In the genomic region with DNA sequence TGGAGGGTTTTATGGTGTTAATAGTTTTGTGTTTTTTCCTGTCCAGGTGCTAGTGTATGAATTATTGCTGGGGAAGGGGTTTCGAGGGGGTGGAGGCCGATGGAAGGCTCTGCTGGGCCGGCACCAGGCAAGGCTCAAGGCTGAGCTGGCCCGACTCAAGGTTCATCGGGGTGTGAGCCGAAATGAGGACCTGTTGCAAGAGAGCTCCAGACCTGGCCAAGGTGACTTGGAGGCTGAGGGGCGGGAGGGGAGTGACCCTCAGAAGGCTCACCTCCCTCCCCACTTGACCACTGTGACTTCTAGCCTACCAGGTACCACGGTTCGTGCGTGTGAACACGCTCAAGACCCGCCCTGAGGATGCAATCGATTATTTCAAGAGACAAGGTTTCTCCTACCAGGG, we compare ENCODE assay signal across 19 mouse cellular contexts. TPM values are rescaled to one million over a fixed set of nuclear protein-coding genes. Genes with fewer than 3 reads are reported as not detected.
DNase-seq lines count a peak whose midpoint lies in the region; ATAC-seq and TF ChIP-seq lines count a peak whose summit lies in the region.
"Had no signal": no experiment of that assay in that cellular context is flagged by ENCODE, and none has a peak within 500 bp of the region (broad histone marks: within the 10 kb centered on the region; RNA-seq: fewer than 3 reads in every experiment).

No protein-coding gene starts in this region.

- no peak for TF ChIP-seq CTCF in intestine, postnatal 0 days (IDR thresholded peaks at IDR 0.05; ENCODE audit: low read depth)

- H3K9me3 ChIP-seq in heart, embryonic 14.5 days (ENCODE audit: control insufficient read depth, low read length), result no peaks in the 10 kb centered on the region
- H3K9me3 ChIP-seq in megakaryocyte, embryonic 14.5 days, result no peaks in the 10 kb centered on the region
- no peaks in the 10 kb centered on the region for H3K9me3 ChIP-seq in intestine, postnatal 0 days (ENCODE audit: control insufficient read depth)
- H3K9me3 ChIP-seq in midbrain, embryonic 14.5 days (ENCODE audit: control insufficient read depth, low read length), result no peaks in the 10 kb centered on the region

- no peak overlapping the region for H3K27ac ChIP-seq in heart, embryonic 14.5 days (replicated peaks in 1 of 2; ENCODE audit: control insufficient read depth in 1 of 2, insufficient read depth in 1 of 2, low read depth in 2 of 2, low read length in 2 of 2)
- H3K27ac ChIP-seq in intestine, postnatal 0 days (ENCODE audit: low read depth, low read length), result no peak overlapping the region
- H3K27ac ChIP-seq in midbrain, embryonic 14.5 days (replicated peaks; ENCODE audit: low read depth, low read length), result no peak overlapping the region
- H3K27ac ChIP-seq: liver, embryonic 14.5 days; macrophage had no signal

- H3K4me1 ChIP-seq in heart, embryonic 14.5 days (ENCODE audit: control insufficient read depth in 2 of 2, insufficient read depth in 2 of 2, low read length in 2 of 2), result peaks cover 3 to 15% of the 10 kb centered on the region in 2 experiments; a peak in 3 of 4 replicates
- H3K4me1 ChIP-seq in megakaryocyte, embryonic 14.5 days, result peaks cover 38% of the 10 kb centered on the region
- H3K4me1 ChIP-seq in intestine, postnatal 0 days (replicated peaks; ENCODE audit: control insufficient read depth, insufficient read depth, low read length), result peaks cover 4% of the 10 kb centered on the region; the same call in 1 of the 2 replicates
- peaks cover 13% of the 10 kb centered on the region; the same call in 1 of the 2 replicates for H3K4me1 ChIP-seq in midbrain, embryonic 14.5 days (ENCODE audit: control insufficient read depth, insufficient read depth, low read length)

- no peaks in the 10 kb centered on the region for H3K27me3 ChIP-seq in heart, embryonic 14.5 days (ENCODE audit: control insufficient read depth, insufficient read depth, low read length)
- peaks cover 8% of the 10 kb centered on the region for H3K27me3 ChIP-seq in megakaryocyte, embryonic 14.5 days (replicated peaks)
- no peaks in the 10 kb centered on the region for H3K27me3 ChIP-seq in intestine, postnatal 0 days (replicated peaks; ENCODE audit: control insufficient read depth, insufficient read depth, low read length)
- H3K27me3 ChIP-seq in midbrain, embryonic 14.5 days (ENCODE audit: control insufficient read depth, insufficient read depth, low read length), result no peaks in the 10 kb centered on the region

- peaks cover 50% of the 10 kb centered on the region for H3K36me3 ChIP-seq in heart, embryonic 14.5 days (ENCODE audit: control insufficient read depth, insufficient read depth, low read length)
- peaks cover 48% of the 10 kb centered on the region for H3K36me3 ChIP-seq in megakaryocyte, embryonic 14.5 days (replicated peaks; ENCODE audit: low read length)
- H3K36me3 ChIP-seq in intestine, postnatal 0 days (ENCODE audit: control insufficient read depth, insufficient read depth), result peaks cover 41% of the 10 kb centered on the region
- H3K36me3 ChIP-seq in midbrain, embryonic 14.5 days (ENCODE audit: control insufficient read depth, insufficient read depth, low read length), result peaks cover 49% of the 10 kb centered on the region

- H3K4me3 ChIP-seq in heart, embryonic 14.5 days (ENCODE audit: control insufficient read depth in 1 of 2, insufficient read depth in 1 of 2, low read depth in 1 of 2, low read length in 2 of 2), result no peak overlapping the region
- H3K4me3 ChIP-seq in megakaryocyte, embryonic 14.5 days (replicated peaks), result peak overlapping the region; percentile 7
- no peak overlapping the region for H3K4me3 ChIP-seq in intestine, postnatal 0 days (ENCODE audit: low read depth, low read length)
- H3K4me3 ChIP-seq in midbrain, embryonic 14.5 days (replicated peaks; ENCODE audit: low read depth, low read length), result 0 out of 2 replicates have a peak overlapping the region, but pooled peaks have one; percentile 87

- 95% methylated on average over 13 of the region's 13 CpGs for WGBS in heart, embryonic 14.5 days
- 95% methylated on average over 13 of the region's 13 CpGs for WGBS in intestine, postnatal 0 days
- WGBS in midbrain, embryonic 14.5 days, result 98% methylated on average over 13 of the region's 13 CpGs

- no peak for DNase-seq in heart, postnatal 4 days
- DNase-seq in midbrain, embryonic 14.5 days, result no peak
- DNase-seq in right cerebral cortex, postnatal 36 days (ENCODE audit: low spot score in 2 of 2), result no peak
- no peak for DNase-seq in frontal cortex, postnatal 10 days (ENCODE audit: low spot score in 2 of 2)
- DNase-seq: adrenal gland, postnatal 14 days; cerebellum, postnatal 14 days; gastrocnemius, postnatal 36 days; kidney, postnatal 4 days; right cerebral cortex, postnatal 4 days had no signal

- ATAC-seq in heart, embryonic 14.5 days (ENCODE audit: insufficient number of reproducible peaks, insufficient read depth, low FRiP score, low read depth), result no peak
- no peak for ATAC-seq in megakaryocyte, adult 5-6 weeks (ENCODE audit: poor library complexity, severe bottlenecking)
- no peak for ATAC-seq in intestine, postnatal 0 days
- ATAC-seq in midbrain, embryonic 14.5 days (ENCODE audit: low FRiP score, low TSS enrichment), result no peak

- 0 out of 2 replicates have a peak overlapping the region, but pooled peaks have one; percentile 83 for H3K9ac ChIP-seq in heart, embryonic 14.5 days (ENCODE audit: low read length)
- H3K9ac ChIP-seq in intestine, postnatal 0 days (ENCODE audit: low read depth, low read length), result no peak overlapping the region
- no peak overlapping the region for H3K9ac ChIP-seq in midbrain, embryonic 14.5 days (replicated peaks; ENCODE audit: low read length)

- H3K4me2 ChIP-seq in heart, embryonic 14.5 days (ENCODE audit: low read length), result no peak overlapping the region
- H3K4me2 ChIP-seq in intestine, postnatal 0 days (replicated peaks; ENCODE audit: low read depth), result 0 out of 2 replicates have a peak overlapping the region, but pooled peaks have one; percentile 99
- no peak overlapping the region for H3K4me2 ChIP-seq in midbrain, embryonic 14.5 days (ENCODE audit: low read length)

RNA-seq across cellular contexts. Expression of a gene that starts 1.4 kb away (rescaled TPM):
- 15.8 and 16.1 TPM in 2 replicates for polyA plus RNA-seq in heart, embryonic 14.5 days (2014; fragmentation: Nextera tagmentation; extraction: Ambion mirVana)
- total RNA-seq in heart, postnatal 4 days (2021), result 10 to 100 TPM; 14.5 to 15.1 TPM
- polyA plus RNA-seq in megakaryocyte, embryonic 14.5 days (2012; ENCODE audit: insufficient read depth, low replicate concordance), result 6.4 and 14.7 TPM in 2 replicates
- total RNA-seq in megakaryocyte, adult 5-6 weeks (2015), result 7.0 and 7.4 TPM in 2 replicates
- 10.2 and 11.9 TPM in 2 replicates for total RNA-seq in megakaryocyte, adult 5-6 weeks (2017)
- 9.8 and 12.0 TPM in 2 replicates for polyA plus RNA-seq in intestine, postnatal 0 days (2015; fragmentation: Nextera tagmentation; extraction: Ambion mirVana)
- 21.9 and 30.9 TPM in 2 replicates for polyA plus RNA-seq in midbrain, embryonic 14.5 days (2014; fragmentation: Nextera tagmentation; extraction: Ambion mirVana)

RNA-seq across cellular contexts. Expression of a gene that starts 18.1 kb away (rescaled TPM):
- polyA plus RNA-seq in heart, embryonic 14.5 days (2014; fragmentation: Nextera tagmentation; extraction: Ambion mirVana), result not detected in 2 replicates
- total RNA-seq in heart, postnatal 4 days (2021), result not detected
- not detected in 2 replicates for polyA plus RNA-seq in megakaryocyte, embryonic 14.5 days (2012; ENCODE audit: insufficient read depth, low replicate concordance)
- not detected in 2 replicates for total RNA-seq in megakaryocyte, adult 5-6 weeks (2015)
- total RNA-seq in megakaryocyte, adult 5-6 weeks (2017), result not detected in 2 replicates
- polyA plus RNA-seq in intestine, postnatal 0 days (2015; fragmentation: Nextera tagmentation; extraction: Ambion mirVana), result 0.24 and 0.30 TPM in 2 replicates
- polyA plus RNA-seq in midbrain, embryonic 14.5 days (2014; fragmentation: Nextera tagmentation; extraction: Ambion mirVana), result not detected in 2 replicates
- total RNA-seq: adrenal gland, postnatal 14 days; gastrocnemius, postnatal 36 days; layer of hippocampus, postnatal 25 days had no signal
- polyA plus RNA-seq: heart, postnatal 0 days; liver, embryonic 14.5 days; macrophage; stomach, embryonic 14.5 days; thymus, postnatal 0 days had no signal

RNA-seq across cellular contexts. Expression of a gene that starts 21.4 kb away (rescaled TPM):
- polyA plus RNA-seq in heart, embryonic 14.5 days (2014; fragmentation: Nextera tagmentation; extraction: Ambion mirVana), result 0.26 TPM in 1 of 2 replicates, not detected in the other
- total RNA-seq in heart, postnatal 4 days (2021), result under 1 TPM; 0.69 to 0.74 TPM
- not detected in 2 replicates for polyA plus RNA-seq in megakaryocyte, embryonic 14.5 days (2012; ENCODE audit: insufficient read depth, low replicate concordance)
- not detected in 2 replicates for total RNA-seq in megakaryocyte, adult 5-6 weeks (2015)
- not detected in 2 replicates for total RNA-seq in megakaryocyte, adult 5-6 weeks (2017)
- polyA plus RNA-seq in intestine, postnatal 0 days (2015; fragmentation: Nextera tagmentation; extraction: Ambion mirVana), result 0.12 and 0.34 TPM in 2 replicates
- 0.38 TPM in 1 of 2 replicates, not detected in the other for polyA plus RNA-seq in midbrain, embryonic 14.5 days (2014; fragmentation: Nextera tagmentation; extraction: Ambion mirVana)
- total RNA-seq: adrenal gland, postnatal 14 days; gastrocnemius, postnatal 36 days had no signal
- polyA plus RNA-seq: heart, postnatal 0 days; macrophage; stomach, embryonic 14.5 days had no signal

RNA-seq across cellular contexts. Expression of a gene that starts 23.2 kb away (rescaled TPM):
- polyA plus RNA-seq in heart, embryonic 14.5 days (2014; fragmentation: Nextera tagmentation; extraction: Ambion mirVana), result 8.2 and 10.7 TPM in 2 replicates
- total RNA-seq in heart, postnatal 4 days (2021), result 10 to 100 TPM; 31.9 to 32.1 TPM
- 36.0 and 90.7 TPM in 2 replicates for polyA plus RNA-seq in megakaryocyte, embryonic 14.5 days (2012; ENCODE audit: insufficient read depth, low replicate concordance)
- total RNA-seq in megakaryocyte, adult 5-6 weeks (2015), result 35.4 and 37.3 TPM in 2 replicates
- 5.2 and 7.4 TPM in 2 replicates for total RNA-seq in megakaryocyte, adult 5-6 weeks (2017)
- polyA plus RNA-seq in intestine, postnatal 0 days (2015; fragmentation: Nextera tagmentation; extraction: Ambion mirVana), result 5.2 and 5.3 TPM in 2 replicates
- 14.4 and 15.2 TPM in 2 replicates for polyA plus RNA-seq in midbrain, embryonic 14.5 days (2014; fragmentation: Nextera tagmentation; extraction: Ambion mirVana)

Comparison
In these comparisons a context has a peak if more than half of its experiments do, and no peak if none do; other contexts are left out.
1. H3K4me3 ChIP-seq: peak in megakaryocyte, embryonic 14.5 days (single experiment) and midbrain, embryonic 14.5 days (single experiment); none in heart, embryonic 14.5 days (0 of 2) and intestine, postnatal 0 days (single experiment).